Mouse (Mus musculus): ENCODE measurements at regions not wholly inside any gene's neighbourhood (a gene's known extent, or its start where the extent isn't known, plus 50 kb on each side); places are given as distances from the start of the nearest gene placed in this dataset.
"Not testable (repeated sequence)": the region's sequence is repeated elsewhere in the genome, so short reads cannot be mapped to it uniquely, and the experiment has no call there.

DNA sequence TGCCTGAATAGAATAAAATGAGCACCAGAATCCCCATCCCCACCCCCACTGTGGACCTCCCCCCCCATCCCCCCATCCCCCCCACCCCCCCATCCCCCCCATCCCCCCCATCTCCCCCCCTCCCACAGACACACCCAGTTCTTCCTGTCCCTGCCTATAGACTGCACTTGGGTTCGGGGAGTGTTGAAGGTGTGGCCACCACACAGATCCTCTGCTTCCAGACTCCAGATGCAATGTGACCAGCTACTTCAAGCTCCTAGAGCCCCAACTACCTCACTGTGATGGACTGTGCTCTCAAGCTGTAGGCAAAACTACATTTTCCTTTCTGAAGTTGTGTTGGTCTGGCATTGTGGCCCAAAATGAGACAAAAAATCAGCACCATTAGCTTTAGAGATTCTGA, 138.3 kb upstream of the Rybp start:
- no peak for DNase-seq (ENCODE audit: low spot score in 2 of 2)

- DNase-seq (ENCODE audit: low spot score in 2 of 2) = no peak
These were observed 137.6 kb upstream of the Rybp start for GRCm38 (mm10) chr6:100424788-100425403.

- no peak for DNase-seq (ENCODE audit: low spot score in 2 of 2)
These were observed 136.9 kb upstream of the Rybp start for GRCm38 (mm10) chr6:100424181-100424580.

DNA sequence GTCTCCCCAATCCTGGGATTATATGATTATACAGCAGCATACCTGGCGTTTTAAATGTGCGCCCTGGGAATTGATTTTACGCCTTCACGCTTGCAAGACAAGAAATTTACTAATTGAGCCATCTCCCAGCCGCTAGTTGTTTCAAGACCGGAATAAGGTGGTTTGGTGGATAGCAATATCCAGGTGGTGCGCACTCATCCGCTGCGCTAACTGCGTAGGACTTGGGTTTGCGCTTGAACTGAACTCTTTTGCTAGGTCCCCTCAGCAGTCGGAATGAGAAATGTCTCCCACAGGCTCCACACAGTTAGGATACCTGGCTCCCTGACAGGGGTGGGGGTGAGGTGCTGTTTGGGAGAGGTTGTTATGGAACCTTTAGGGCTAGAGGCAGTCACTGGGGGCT, 136.4 kb upstream of the Rybp start:
- no peak for DNase-seq (ENCODE audit: low spot score in 2 of 2)

- no peak for DNase-seq (ENCODE audit: low spot score in 2 of 2)
These were observed 135.3 kb upstream of the Rybp start for GRCm38 (mm10) chr6:100422603-100423002.

DNA sequence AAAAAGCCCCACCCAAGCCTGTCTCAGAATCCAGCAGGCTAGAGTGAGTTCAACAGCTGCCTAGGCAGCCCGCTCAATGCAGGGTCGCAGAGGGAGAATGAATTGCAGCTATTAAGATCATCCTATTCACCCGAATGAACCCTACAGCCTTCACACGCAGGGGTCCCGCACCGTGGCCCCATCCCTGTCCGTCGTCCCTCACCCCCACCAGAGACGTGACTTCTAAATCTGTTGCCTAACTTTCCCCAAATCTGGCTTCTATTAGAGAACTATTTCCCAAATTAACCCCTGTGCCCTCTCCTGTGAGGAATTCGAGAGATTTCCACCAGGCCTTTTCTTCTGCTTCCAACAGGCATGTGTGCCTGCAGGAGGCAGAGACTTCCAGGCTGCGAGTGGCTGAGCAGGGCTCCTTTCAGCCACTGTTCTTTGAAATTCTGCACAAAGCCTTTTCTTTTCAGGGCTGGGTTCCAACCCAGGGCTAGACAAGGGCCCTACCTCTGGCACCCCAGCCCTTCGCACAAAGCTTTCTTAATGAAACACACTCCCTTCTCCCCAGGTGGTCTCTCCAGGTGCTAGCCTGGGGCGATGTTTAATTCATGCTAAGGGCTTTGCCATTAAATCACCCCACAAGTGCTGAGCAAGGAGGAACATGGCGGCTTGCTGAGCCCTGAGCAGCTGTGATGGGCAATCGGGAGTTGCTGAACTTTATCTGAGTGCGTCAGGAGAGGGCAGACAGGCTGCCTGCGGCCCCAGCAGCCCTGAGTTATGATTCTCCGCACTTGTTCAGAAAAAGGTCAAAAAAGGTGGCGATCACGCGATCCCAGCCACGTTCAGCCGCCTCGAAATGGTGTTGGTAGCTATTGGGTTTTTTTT, 134.7 kb upstream of the Rybp start:
- DNase-seq (ENCODE audit: low spot score in 2 of 2) = no peak

- DNase-seq (ENCODE audit: low spot score in 2 of 2) = no peak
These were observed 133.3 kb upstream of the Rybp start for GRCm38 (mm10) chr6:100420602-100421001.

DNA sequence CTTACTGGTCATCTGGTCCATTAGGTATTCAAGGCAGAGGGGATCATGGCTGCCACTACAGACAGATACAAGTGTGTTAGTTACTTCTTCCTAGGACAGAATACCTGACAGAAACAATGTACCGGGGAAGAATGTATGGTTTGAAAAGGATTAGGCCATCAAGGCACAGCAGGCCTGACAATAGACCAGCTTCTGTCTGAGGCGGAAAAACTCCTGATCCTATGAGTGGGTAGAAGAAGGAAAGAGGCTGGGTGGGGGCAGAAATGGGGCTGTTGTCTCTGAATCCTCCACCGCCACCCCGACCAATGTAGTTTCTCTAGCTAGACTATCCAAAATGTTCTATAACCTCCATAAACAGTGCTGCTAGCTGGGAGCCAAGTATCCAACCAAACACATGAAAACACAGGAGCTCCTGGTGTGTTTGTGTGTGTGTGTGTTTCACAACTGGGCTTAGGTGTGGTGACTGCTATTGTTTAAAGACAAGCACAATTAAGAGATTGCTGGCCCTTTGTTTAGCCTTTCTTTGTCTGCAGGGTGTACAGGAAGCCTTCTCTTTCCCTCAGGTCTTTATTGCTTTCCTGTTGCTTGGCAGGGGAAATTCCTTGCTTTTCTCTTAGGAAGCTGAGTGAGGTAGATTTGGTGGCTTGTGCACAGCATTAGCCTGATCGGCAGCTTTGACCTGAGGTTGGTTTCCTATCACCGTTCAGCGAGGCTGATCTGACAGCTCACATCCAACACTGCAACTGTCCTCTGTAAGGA, 132.7 kb upstream of the Rybp start:
- no peak for DNase-seq (ENCODE audit: low spot score in 2 of 2)

GRCm38 (mm10) chr6:100416046-100416445, 128.8 kb upstream of the Rybp start:
- DNase-seq (ENCODE audit: low spot score in 2 of 2) = no peak

GRCm38 (mm10) chr6:100415514-100415913, 128.2 kb upstream of the Rybp start:
- no peak for DNase-seq (ENCODE audit: low spot score in 2 of 2)

DNA sequence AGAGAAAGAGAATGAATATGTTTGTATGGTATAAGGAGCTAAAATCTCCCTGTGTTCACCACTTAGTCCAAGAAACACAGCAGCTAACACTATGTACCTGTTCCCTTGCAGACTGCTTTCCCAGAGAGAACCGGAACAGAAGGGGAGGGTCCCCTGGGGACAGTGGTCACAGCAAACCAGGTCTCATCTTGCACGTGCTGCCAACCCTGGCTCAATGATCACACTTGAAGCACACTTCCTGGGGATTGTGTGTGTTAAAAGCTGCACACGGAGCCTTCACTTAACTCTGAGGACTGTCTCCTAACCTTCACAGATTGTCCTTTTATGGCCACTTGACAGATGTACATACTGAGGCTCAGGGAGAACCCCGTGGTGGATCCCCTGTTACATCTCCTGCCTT, 127.6 kb upstream of the Rybp start:
- DNase-seq (ENCODE audit: low spot score in 2 of 2) = no peak

- no peak for DNase-seq (ENCODE audit: low spot score in 2 of 2)
These were observed 125.2 kb upstream of the Rybp start for GRCm38 (mm10) chr6:100412486-100412885.

DNA sequence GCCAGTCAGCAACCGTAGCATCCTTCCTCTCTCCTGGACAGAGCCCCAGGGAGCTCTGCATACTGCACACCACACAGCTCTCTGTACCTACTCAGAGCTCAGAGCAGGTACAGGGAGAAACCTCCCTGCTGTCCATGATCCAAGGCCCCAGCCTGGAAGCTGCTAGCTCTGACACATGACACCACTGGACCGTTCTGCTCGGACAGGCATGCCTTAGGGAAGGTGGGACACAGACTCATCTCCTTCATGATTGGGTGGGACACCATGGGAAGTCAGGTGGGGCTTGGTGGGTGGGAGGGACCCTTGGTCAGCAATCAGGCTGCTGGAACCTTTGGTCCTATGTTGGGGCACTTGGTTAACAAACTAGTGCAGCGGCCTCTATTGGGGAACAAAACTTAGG, 124.7 kb upstream of the Rybp start:
- no peak for DNase-seq (ENCODE audit: low spot score in 2 of 2)

DNA sequence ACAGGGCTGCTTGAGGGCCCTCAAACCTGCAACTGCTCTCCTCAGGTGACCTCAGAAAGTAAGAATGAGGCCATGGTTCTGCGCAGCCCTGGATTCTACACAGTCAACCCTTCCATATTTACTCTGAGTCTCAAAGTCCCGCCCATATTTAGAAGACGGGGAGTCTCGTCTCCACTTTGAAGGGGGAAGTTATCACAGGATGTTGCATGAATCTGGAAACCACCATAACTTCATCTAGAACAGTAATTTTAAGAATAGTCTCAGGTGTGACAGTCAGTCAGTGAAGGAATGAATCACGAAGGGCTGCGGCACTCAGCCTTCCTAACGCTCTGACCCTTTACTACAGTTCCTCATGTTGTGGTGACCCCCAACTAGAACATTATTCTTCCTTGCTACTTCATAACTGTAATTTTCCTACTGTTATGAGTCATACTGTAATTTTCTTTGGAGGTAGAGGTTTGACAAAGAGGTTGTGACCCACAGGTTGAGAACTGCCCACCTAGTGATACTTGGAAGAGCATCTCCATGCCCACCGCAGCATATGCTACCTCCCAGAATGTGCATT, 122.9 kb upstream of the Rybp start:
- DNase-seq (ENCODE audit: low spot score in 2 of 2) = no peak

- DNase-seq (ENCODE audit: low spot score in 2 of 2) = no peak
These were observed 121.5 kb upstream of the Rybp start for GRCm38 (mm10) chr6:100408826-100409225.

GRCm38 (mm10) chr6:100406504-100406903, 119.2 kb upstream of the Rybp start:
- no peak for DNase-seq (ENCODE audit: low spot score in 2 of 2)

DNA sequence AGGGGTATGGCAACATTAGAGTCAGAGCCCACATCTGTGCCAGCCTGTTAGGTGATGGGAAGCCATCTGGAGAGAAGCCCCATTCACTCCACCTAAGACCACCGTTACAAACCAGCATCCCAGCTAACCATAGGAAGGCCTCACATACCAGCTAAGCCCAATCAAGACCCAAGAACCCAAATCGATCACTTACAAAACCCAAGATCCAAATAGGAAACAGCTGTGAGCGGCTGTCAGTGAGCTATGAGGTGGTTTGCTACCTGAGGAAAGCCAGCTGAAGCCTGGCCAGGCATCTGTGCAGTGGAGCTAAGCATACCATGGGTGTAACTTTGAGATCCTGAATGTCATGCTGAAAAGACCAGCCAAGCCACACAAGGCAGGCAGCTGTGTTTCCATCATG, 116.9 kb upstream of the Rybp start:
- DNase-seq (ENCODE audit: low spot score in 2 of 2) = no peak

DNA sequence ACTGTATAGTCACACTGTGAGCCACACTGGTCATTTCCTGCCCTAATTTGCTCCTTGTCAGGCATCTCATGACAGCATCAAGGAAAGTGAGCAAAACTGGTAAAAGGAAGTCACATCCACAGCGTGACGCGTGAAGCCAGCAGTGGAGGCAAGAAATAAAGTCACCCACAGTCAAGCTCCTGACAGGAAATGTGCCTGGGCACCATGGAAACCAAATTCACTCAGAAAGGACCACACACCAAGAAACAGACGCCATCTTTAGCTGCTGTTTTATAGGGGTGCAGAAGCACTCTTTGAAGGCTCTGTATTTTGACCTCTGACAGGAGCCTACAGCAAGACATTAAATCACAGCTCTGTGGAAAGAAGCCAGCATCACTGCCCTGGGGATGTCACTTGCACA, 115.4 kb upstream of the Rybp start:
- no peak for DNase-seq (ENCODE audit: low spot score in 2 of 2)

DNA sequence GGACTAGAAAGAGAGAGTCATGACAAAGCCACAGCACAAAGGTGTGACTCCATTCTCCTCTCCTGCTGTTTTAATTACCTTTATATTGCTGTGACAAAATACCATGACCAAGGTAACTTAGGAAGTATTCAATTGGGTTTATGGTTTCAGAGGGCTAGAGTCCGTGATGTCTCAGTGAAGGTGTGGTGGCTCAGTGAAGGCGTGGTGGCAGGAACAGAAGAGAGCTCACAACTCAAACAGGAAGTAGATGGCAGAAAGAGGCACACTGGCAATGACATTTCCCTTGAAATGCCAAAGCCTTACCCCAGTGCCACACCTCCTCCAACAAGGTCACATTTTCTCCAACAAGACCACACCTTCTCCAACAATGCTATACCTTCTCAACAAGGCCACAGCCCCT, 114.4 kb upstream of the Rybp start:
- DNase-seq (ENCODE audit: low spot score in 2 of 2) = no peak

DNA sequence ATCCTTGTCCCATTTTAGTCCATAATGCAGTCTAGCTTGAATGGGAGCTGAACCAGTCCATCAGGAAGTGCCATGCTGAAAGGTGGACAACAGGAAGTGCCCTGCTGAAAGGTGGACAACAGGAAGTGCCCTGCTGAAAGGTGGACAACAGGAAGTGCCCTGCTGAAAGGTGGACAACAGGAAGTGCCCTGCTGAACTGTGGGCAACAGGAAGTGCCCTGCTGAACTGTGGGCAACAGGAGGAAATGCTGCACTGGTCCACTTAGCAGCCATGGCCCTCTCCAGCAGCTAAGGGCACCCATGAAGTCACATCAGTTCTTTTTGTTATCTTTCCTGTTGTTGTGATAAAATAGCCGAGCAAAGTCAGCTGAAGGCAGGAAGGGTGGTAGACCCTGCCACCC, 112.1 kb upstream of the Rybp start:
- DNase-seq (ENCODE audit: low spot score in 2 of 2) = not testable (repeated sequence)

- peak; percentile 48 to 52 for DNase-seq (ENCODE audit: low spot score in 2 of 2)
These were observed 109.3 kb upstream of the Rybp start for GRCm38 (mm10) chr6:100396311-100397200.

All from right cerebral cortex, postnatal 36 days (tissue).